Mouse (Mus musculus) intestine, embryonic 14.5 days (tissue): ENCODE measurements around the gene Irf2. TPM values are rescaled to one million over a fixed set of nuclear protein-coding genes. Genes with fewer than 3 reads are reported as not detected.

ENCODE experiments used
- ATAC-seq: fragments of 200-750 bp; cut with Nextera tagmentation; replicated peaks from 2 replicates; pipeline ENCODE4 v1.8.0; 2017; ENCODE audit warnings: low read depth, moderate number of reproducible peaks, moderate TSS enrichment, moderate library complexity; ENCODE audit not compliant: low FRiP score, low TSS enrichment
- DNase-seq: peaks from one replicate; pipeline ENCODE4 v3.0.0-alpha.2; 2018; ENCODE audit warnings: low spot score
- H3K27ac ChIP-seq: fragments of 300-500 bp; sonication (generic); 2 replicates; pipeline ENCODE4 v1.5.1; 2014; ENCODE audit warnings: low read depth, mild to moderate bottlenecking, control low read depth
- H3K27me3 ChIP-seq: fragments of 300-500 bp; sonication (generic); replicated peaks from 2 replicates; pipeline ENCODE4 v1.6.1; 2014; ENCODE audit warnings: low read length, control low read depth; ENCODE audit not compliant: control insufficient read depth, insufficient read depth
- H3K36me3 ChIP-seq: fragments of 300-500 bp; sonication (generic); 2 replicates; pipeline ENCODE4 v1.6.1; 2014; ENCODE audit warnings: low read length, control low read depth; ENCODE audit not compliant: control insufficient read depth, insufficient read depth
- H3K4me1 ChIP-seq: fragments of 300-500 bp; sonication (generic); replicated peaks from 2 replicates; pipeline ENCODE4 v1.6.1; 2014; ENCODE audit warnings: low read length, control low read depth, mixed read lengths; ENCODE audit not compliant: control insufficient read depth, insufficient read depth
- H3K4me2 ChIP-seq: fragments of 300-500 bp; sonication (generic); 2 replicates; pipeline ENCODE4 v1.6.1; 2014; ENCODE audit warnings: low read length
- H3K4me3 ChIP-seq: fragments of 300-500 bp; sonication (generic); 2 replicates; pipeline ENCODE4 v1.5.1; 2014; ENCODE audit warnings: low read depth, low read length, control low read depth, mixed read lengths
- H3K9ac ChIP-seq: fragments of 300-500 bp; sonication (generic); 2 replicates; pipeline ENCODE4 v1.6.1; 2014; ENCODE audit warnings: mild to moderate bottlenecking, low read length
- H3K9me3 ChIP-seq: fragments of 300-500 bp; sonication (generic); 2 replicates; pipeline ENCODE4 v1.6.1; 2016; ENCODE audit warnings: low read length, control low read depth; ENCODE audit not compliant: control insufficient read depth
- WGBS: fragments of 180-500 bp; shearing (Covaris S2); extraction: QIAGEN DNeasy Blood & Tissue Kit; methylation state at CpG from one replicate; pipeline ENCODE4 v1.1.7; 2014; 5-methylcytosine and 5-hydroxymethylcytosine counted together
- polyA plus RNA-seq: library from polyadenylated mRNA; unstranded; fragments of >200 nt; fragmentation: Nextera tagmentation; extraction: Ambion mirVana; gene quantifications from 2 replicates; pipeline ENCODE4 v1.2.1, GENCODE M21; 2014

Gene Irf2
- polyA plus RNA-seq, 1 experiment from 2014 or later = 25.4 TPM

- Histone ChIP-seq H3K9me3 (no peaks in the 10 kb centered on the region), H3K4me3 (peak overlapping the region; percentile 6; the same call in 1 of the 2 replicates), H3K27me3 (no peaks in the 10 kb centered on the region), H3K4me1 (peaks cover 19% of the 10 kb centered on the region), H3K9ac (0 out of 2 replicates have a peak overlapping the region, but pooled peaks have one; percentile 20), H3K36me3 (no peaks in the 10 kb centered on the region), H3K27ac (peak overlapping the region; percentile 94), H3K4me2 (peak overlapping the region; percentile 47)
- ATAC-seq (peak; percentile 93), DNase-seq (peak; percentile 95)
- 29% methylated on average over 22 of the region's 22 CpGs for WGBS
These were observed 153.2 kb downstream of the Irf2 start for GRCm38 (mm10) chr8:46892511-46893273.

- Histone ChIP-seq H3K27me3 (no peaks in the 10 kb centered on the region), H3K4me2 (no peak overlapping the region), H3K4me1 (peaks cover 12% of the 10 kb centered on the region), H3K4me3 (no peak overlapping the region), H3K9me3 (no peaks in the 10 kb centered on the region), H3K36me3 (no peaks in the 10 kb centered on the region), H3K27ac (no peak overlapping the region), H3K9ac (no peak overlapping the region)
- WGBS = 96% methylated on average over 2 of the region's 2 CpGs
- no peak for DNase-seq
- no peak for ATAC-seq
These were observed 154.9 kb downstream of the Irf2 start for GRCm38 (mm10) chr8:46894385-46894784.

GRCm38 (mm10) chr8:46896005-46896404, 156.5 kb downstream of the Irf2 start:
- no peak for DNase-seq
- 96% methylated on average over 5 of the region's 5 CpGs for WGBS
- no peaks in the 10 kb centered on the region for H3K27me3 ChIP-seq
- no peak overlapping the region for H3K27ac ChIP-seq
- no peak overlapping the region for H3K4me2 ChIP-seq
- no peak overlapping the region for H3K4me3 ChIP-seq
- ATAC-seq = no peak
- H3K4me1 ChIP-seq = peaks cover 12% of the 10 kb centered on the region
- no peaks in the 10 kb centered on the region for H3K36me3 ChIP-seq
- H3K9ac ChIP-seq = no peak overlapping the region
- H3K9me3 ChIP-seq = no peaks in the 10 kb centered on the region

- DNase-seq (no peak), ATAC-seq (no peak)
- Histone ChIP-seq H3K4me1 (peaks cover 11% of the 10 kb centered on the region), H3K9ac (no peak overlapping the region), H3K27ac (no peak overlapping the region), H3K36me3 (no peaks in the 10 kb centered on the region), H3K4me3 (no peak overlapping the region), H3K27me3 (no peaks in the 10 kb centered on the region), H3K9me3 (no peaks in the 10 kb centered on the region), H3K4me2 (no peak overlapping the region)
- WGBS = over 99% methylated on average over 3 of the region's 3 CpGs
These were observed 157.2 kb downstream of the Irf2 start for GRCm38 (mm10) chr8:46896704-46897103.

Other genes starting within 250 kb of the Irf2 start
- gene Cenpu, start 187.7 kb upstream of the Irf2 start, polyA plus RNA-seq = 19.8 and 20.0 TPM in 2 replicates
- 16.0 and 19.1 TPM in 2 replicates for gene Primpol, start 122.5 kb upstream of the Irf2 start, polyA plus RNA-seq
- 57.1 and 63.7 TPM in 2 replicates for gene Casp3, start 122.4 kb upstream of the Irf2 start, polyA plus RNA-seq
- gene Enpp6, start 247.2 kb downstream of the Irf2 start, polyA plus RNA-seq = 0.13 and 0.23 TPM in 2 replicates